Mouse (Mus musculus) myocyte (in vitro differentiated cells): ENCODE results near the gene Traf4. TPM values are rescaled to one million over a fixed set of nuclear protein-coding genes. Genes with fewer than 3 reads are reported as not detected.

Experiments used
- H3K27me3 ChIP-seq: one replicate; pipeline ENCODE4 v1.6.1; 2011; ENCODE audit not compliant: control insufficient read depth, insufficient read depth, insufficient read length
- H3K36me3 ChIP-seq: one replicate; pipeline ENCODE4 v1.6.1; 2011; ENCODE audit not compliant: control insufficient read depth, insufficient read depth
- H3K4me2 ChIP-seq: one replicate; pipeline ENCODE4 v1.6.1; 2011; ENCODE audit warnings: low read depth, control low read depth
- H3K4me3 ChIP-seq: one replicate; pipeline ENCODE4 v1.5.1; 2011; ENCODE audit warnings: mild to moderate bottlenecking, control low read depth, moderate library complexity
- H3K79me2 ChIP-seq: one replicate; pipeline ENCODE4 v1.6.1; 2011; ENCODE audit not compliant: control insufficient read depth, insufficient read depth
- H3ac ChIP-seq: one replicate; pipeline ENCODE4 v1.6.1; 2011; ENCODE audit not compliant: control insufficient read depth, insufficient read length
- CEBPB ChIP-seq: IDR thresholded peaks from 2 replicates; pipeline ENCODE4 v1.6.1; 2011; ENCODE audit warnings: mild to moderate bottlenecking, moderate library complexity; ENCODE audit not compliant: poor library complexity, insufficient read depth, severe bottlenecking
- E2F4 ChIP-seq: IDR thresholded peaks from one replicate; pipeline ENCODE4 v1.6.1; 2011; ENCODE audit warnings: mild to moderate bottlenecking, control low read depth, moderate library complexity; ENCODE audit not compliant: insufficient read depth
- MAX ChIP-seq: IDR thresholded peaks from one replicate; pipeline ENCODE4 v1.6.1; 2011; ENCODE audit warnings: low read depth, mild to moderate bottlenecking, control low read depth
- MYOD1 ChIP-seq, 3 experiments: IDR thresholded peaks; one replicate each; pipeline ENCODE4 v1.6.1; 2011; ENCODE audit warnings: control low read depth in 2 of 3, low read depth in 2 of 3, mild to moderate bottlenecking in 2 of 3, moderate library complexity in 1 of 3; ENCODE audit not compliant: insufficient read length in 2 of 3, control insufficient read depth in 1 of 3
- MYOG ChIP-seq, 3 experiments: IDR thresholded peaks; one replicate each; pipeline ENCODE4 v1.6.1; 2011; ENCODE audit warnings: control low read depth in 2 of 3, low read depth in 2 of 3, mild to moderate bottlenecking in 2 of 3; ENCODE audit not compliant: insufficient read length in 2 of 3, control insufficient read depth in 1 of 3, insufficient read depth in 1 of 3
- POLR2A ChIP-seq: IDR thresholded peaks from one replicate; pipeline ENCODE4 v1.6.1; 2011; ENCODE audit warnings: low read depth, mild to moderate bottlenecking, control low read depth, moderate library complexity; ENCODE audit not compliant: insufficient read length
- POLR2AphosphoS2 ChIP-seq: IDR thresholded peaks from one replicate; pipeline ENCODE4 v1.6.1; 2011; ENCODE audit warnings: low read depth, control low read depth; ENCODE audit not compliant: insufficient read length
- REST ChIP-seq: IDR thresholded peaks from one replicate; pipeline ENCODE4 v1.6.1; 2011; ENCODE audit warnings: mild to moderate bottlenecking, control low read depth, moderate library complexity; ENCODE audit not compliant: insufficient read depth, insufficient read length
- SRF ChIP-seq: IDR thresholded peaks from one replicate; pipeline ENCODE4 v1.6.1; 2011; ENCODE audit warnings: low read depth; ENCODE audit not compliant: control insufficient read depth, insufficient read length
- TCF12 ChIP-seq: IDR thresholded peaks from one replicate; pipeline ENCODE4 v1.6.1; 2011; ENCODE audit warnings: mild to moderate bottlenecking, control low read depth; ENCODE audit not compliant: poor library complexity, insufficient read depth, severe bottlenecking
- TCF3 ChIP-seq: IDR thresholded peaks from one replicate; pipeline ENCODE4 v1.6.1; 2011; ENCODE audit warnings: low read depth, control low read depth; ENCODE audit not compliant: insufficient read length
- USF1 ChIP-seq: IDR thresholded peaks from one replicate; pipeline ENCODE4 v1.6.1; 2011; ENCODE audit warnings: low read depth, mild to moderate bottlenecking, control low read depth, moderate library complexity
- polyA plus RNA-seq: library from polyadenylated mRNA; unstranded; fragments of >200 nt; fragmentation: generic; extraction: Trizol; gene quantifications from one replicate; pipeline ENCODE4 v1.2.1, GENCODE M21; 2012; ENCODE audit warnings: missing spikeins

Traf4 gene
- polyA plus RNA-seq, 1 experiment, result 206 TPM

GRCm38 (mm10) chr11:78207190-78207589, 41.8 kb upstream of the Traf4 start:
- no peak for TF ChIP-seq USF1
- no peak for TF ChIP-seq POLR2AphosphoS2
- TF ChIP-seq MYOG (IDR thresholded peaks at IDR 0.05; ENCODE audit: control insufficient read depth in 1 of 3, insufficient read depth in 1 of 3, insufficient read length in 2 of 3, low read depth in 2 of 3), result peak in 2 of 3 experiments; percentile 88 to 91
- peak; percentile 15 for TF ChIP-seq TCF3
- TF ChIP-seq MYOD1 (IDR thresholded peaks at IDR 0.05; ENCODE audit: control insufficient read depth in 1 of 3, insufficient read length in 2 of 3, low read depth in 2 of 3), result peak in 2 of 3 experiments; percentile 65 to 81
- TF ChIP-seq CEBPB, result no peak
- Histone ChIP-seq H3ac (no peak overlapping the region), H3K4me3 (no peak overlapping the region), H3K79me2 (no peaks in the 10 kb centered on the region), H3K4me2 (no peak overlapping the region), H3K27me3 (no peaks in the 10 kb centered on the region), H3K36me3 (peaks cover 30% of the 10 kb centered on the region)

GRCm38 (mm10) chr11:78205361-78206206, 40.2 kb upstream of the Traf4 start:
- Histone ChIP-seq H3ac (no peak overlapping the region), H3K4me2 (no peak overlapping the region), H3K27me3 (no peaks in the 10 kb centered on the region), H3K36me3 (peaks cover 15% of the 10 kb centered on the region), H3K79me2 (no peaks in the 10 kb centered on the region), H3K4me3 (no peak overlapping the region)
- TF ChIP-seq TCF3 (no peak), TCF12 (no peak), REST (no peak), SRF (no peak), MYOG (IDR thresholded peaks at IDR 0.05; ENCODE audit: control insufficient read depth in 1 of 3, insufficient read depth in 1 of 3, insufficient read length in 2 of 3, low read depth in 2 of 3) (no peak), MAX (no peak), POLR2AphosphoS2 (no peak), USF1 (no peak)

GRCm38 (mm10) chr11:78204287-78204686, 38.9 kb upstream of the Traf4 start:
- Histone ChIP-seq H3K4me2 (no peak overlapping the region), H3K27me3 (no peaks in the 10 kb centered on the region), H3K79me2 (no peaks in the 10 kb centered on the region), H3K4me3 (no peak overlapping the region), H3ac (no peak overlapping the region), H3K36me3 (peaks cover 4% of the 10 kb centered on the region)
- no peak for TF ChIP-seq POLR2AphosphoS2

- Histone ChIP-seq H3ac (no peak overlapping the region), H3K4me3 (no peak overlapping the region), H3K4me2 (no peak overlapping the region), H3K27me3 (no peaks in the 10 kb centered on the region), H3K79me2 (no peaks in the 10 kb centered on the region), H3K36me3 (peaks cover 4% of the 10 kb centered on the region)
- TF ChIP-seq SRF, result no peak
- TF ChIP-seq POLR2A, result no peak
- no peak for TF ChIP-seq POLR2AphosphoS2
- TF ChIP-seq TCF12, result no peak
- TF ChIP-seq E2F4, result no peak
- no peak for TF ChIP-seq MYOD1 (IDR thresholded peaks at IDR 0.05; ENCODE audit: control insufficient read depth in 1 of 3, insufficient read length in 2 of 3, low read depth in 2 of 3)
- TF ChIP-seq CEBPB, result no peak
- no peak for TF ChIP-seq TCF3
- TF ChIP-seq USF1, result no peak
- TF ChIP-seq REST, result no peak
Observed at GRCm38 (mm10) chr11:78202372-78202771, 37.0 kb upstream of the Traf4 start.

- Histone ChIP-seq H3K36me3 (peaks cover 17% of the 10 kb centered on the region), H3K4me3 (no peak overlapping the region), H3K4me2 (no peak overlapping the region), H3ac (no peak overlapping the region), H3K79me2 (no peaks in the 10 kb centered on the region), H3K27me3 (no peaks in the 10 kb centered on the region)
- TF ChIP-seq MYOG (IDR thresholded peaks at IDR 0.05; ENCODE audit: control insufficient read depth in 1 of 3, insufficient read depth in 1 of 3, insufficient read length in 2 of 3, low read depth in 2 of 3) (no peak), TCF12 (no peak), MYOD1 (IDR thresholded peaks at IDR 0.05; ENCODE audit: control insufficient read depth in 1 of 3, insufficient read length in 2 of 3, low read depth in 2 of 3) (no peak), E2F4 (no peak), TCF3 (no peak)
Observed at GRCm38 (mm10) chr11:78195101-78195863, 29.9 kb upstream of the Traf4 start.
